Mouse (Mus musculus): Measurements from ENCODE around the gene Acta2.

- TF ChIP-seq CTCF (IDR thresholded peaks at IDR 0.05; ENCODE audit: borderline replicate concordance, control insufficient read depth, extremely low read depth, insufficient read depth, low read length, poor library complexity) (no peak), POLR2A (IDR thresholded peaks at IDR 0.05; ENCODE audit: control insufficient read depth, extremely low read depth, insufficient read depth, low read length, poor library complexity) (no peak)
Measured at GRCm38 (mm10) chr19:34202668-34203067, 52.7 kb downstream of the Acta2 start.
